Mouse (Mus musculus) intestine, postnatal 0 days (tissue): ENCODE measurements around the gene Ighmbp2. TPM values are rescaled to one million over a fixed set of nuclear protein-coding genes. Genes with fewer than 3 reads are reported as not detected.

Source experiments
- ATAC-seq: fragments of 200-750 bp; cut with Nextera tagmentation; 2 replicates; pipeline ENCODE4 v1.8.0; 2017; ENCODE audit warnings: mild to moderate bottlenecking, moderate TSS enrichment, moderate library complexity
- H3K27ac ChIP-seq: fragments of 300-500 bp; sonication (generic); 2 replicates; pipeline ENCODE4 v1.5.1; 2014; ENCODE audit warnings: mild to moderate bottlenecking, low read depth, low read length, moderate library complexity
- H3K27me3 ChIP-seq: fragments of 300-500 bp; sonication (generic); replicated peaks from 2 replicates; pipeline ENCODE4 v1.6.1; 2014; ENCODE audit warnings: low read length, mixed read lengths; ENCODE audit not compliant: control insufficient read depth, insufficient read depth
- H3K36me3 ChIP-seq: fragments of 300-500 bp; sonication (generic); 2 replicates; pipeline ENCODE4 v1.6.1; 2014; ENCODE audit warnings: mild to moderate bottlenecking, moderate library complexity; ENCODE audit not compliant: control insufficient read depth, insufficient read depth
- H3K4me1 ChIP-seq: fragments of 300-500 bp; sonication (generic); replicated peaks from 2 replicates; pipeline ENCODE4 v1.6.1; 2014; ENCODE audit warnings: antibody characterized with exemption, low read length, mixed read lengths; ENCODE audit not compliant: control insufficient read depth, insufficient read depth
- H3K4me2 ChIP-seq: fragments of 300-500 bp; sonication (generic); replicated peaks from 2 replicates; pipeline ENCODE4 v1.6.1; 2014; ENCODE audit warnings: low read depth, mild to moderate bottlenecking, moderate library complexity
- H3K4me3 ChIP-seq: fragments of 300-500 bp; sonication (generic); 2 replicates; pipeline ENCODE4 v1.5.1; 2014; ENCODE audit warnings: low read depth, low read length
- H3K9ac ChIP-seq: fragments of 300-500 bp; sonication (generic); 2 replicates; pipeline ENCODE4 v1.6.1; 2014; ENCODE audit warnings: mild to moderate bottlenecking, low read depth, low read length
- H3K9me3 ChIP-seq: fragments of 300-500 bp; sonication (generic); 2 replicates; pipeline ENCODE4 v1.6.1; 2016; ENCODE audit warnings: mixed run types; ENCODE audit not compliant: control insufficient read depth
- CTCF ChIP-seq: sonication (generic); IDR thresholded peaks from 2 replicates; pipeline ENCODE4 v1.5.1; 2016; ENCODE audit warnings: low read depth, mild to moderate bottlenecking, control low read depth, antibody characterized with exemption, moderate library complexity
- WGBS: fragments of 180-500 bp; shearing (Covaris S2); extraction: QIAGEN DNeasy Blood & Tissue Kit; methylation state at CpG from one replicate; pipeline ENCODE4 v1.1.7; 2014; 5-methylcytosine and 5-hydroxymethylcytosine counted together
- polyA plus RNA-seq: library from polyadenylated mRNA; unstranded; fragments of >200 nt; fragmentation: Nextera tagmentation; extraction: Ambion mirVana; gene quantifications from 2 replicates; pipeline ENCODE4 v1.2.1, GENCODE M21; 2015

Ighmbp2 gene
- polyA plus RNA-seq, 1 experiment from 2014 or later = 3.7 TPM

DNA sequence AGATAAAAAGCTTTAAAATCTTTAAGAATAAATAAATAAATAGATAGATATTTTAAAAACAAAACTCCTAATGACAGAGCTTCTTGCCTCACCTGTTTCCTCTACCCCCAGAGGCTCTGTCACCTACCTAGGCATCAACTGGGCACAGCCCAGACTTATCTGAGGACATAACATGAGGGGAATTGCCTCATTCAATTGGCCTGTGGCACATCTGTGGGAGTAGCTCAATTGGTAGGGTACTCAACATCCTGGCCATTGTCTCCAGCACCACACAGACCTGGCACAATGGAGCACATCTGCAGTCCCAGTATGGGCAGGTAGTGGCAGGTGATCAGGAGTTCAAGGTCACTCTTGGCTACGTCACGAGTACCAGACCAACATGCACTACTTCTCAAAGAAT lies 36.5 kb upstream of the Ighmbp2 start:
- H3K36me3 ChIP-seq = no peaks in the 10 kb centered on the region
- no peak for TF ChIP-seq CTCF
- H3K27ac ChIP-seq = peak overlapping the region; percentile 90
- no peak for ATAC-seq
- H3K4me1 ChIP-seq = peaks cover 13% of the 10 kb centered on the region; the same call in 1 of the 2 replicates
- no peak overlapping the region for H3K4me2 ChIP-seq
- WGBS = 39% methylated on average over 2 of the region's 2 CpGs
- no peak overlapping the region for H3K9ac ChIP-seq
- no peaks in the 10 kb centered on the region for H3K9me3 ChIP-seq
- H3K27me3 ChIP-seq = no peaks in the 10 kb centered on the region
- no peak overlapping the region for H3K4me3 ChIP-seq

- ATAC-seq = peak; percentile 79
- peak overlapping the region; percentile 17; the same call in 1 of the 2 replicates for H3K27ac ChIP-seq
- TF ChIP-seq CTCF = 0 out of 2 replicates have a peak, but pooled peaks have one; percentile 1
- no peak overlapping the region for H3K4me3 ChIP-seq
- H3K4me1 ChIP-seq = no peaks in the 10 kb centered on the region
- H3K9me3 ChIP-seq = no peaks in the 10 kb centered on the region
- H3K4me2 ChIP-seq = no peak overlapping the region; the same call in 1 of the 2 replicates
- no peaks in the 10 kb centered on the region for H3K36me3 ChIP-seq
- 48% methylated on average over 16 of the region's 16 CpGs for WGBS
- no peaks in the 10 kb centered on the region for H3K27me3 ChIP-seq
- H3K9ac ChIP-seq = no peak overlapping the region
Measured at GRCm38 (mm10) chr19:3307175-3307949, 24.5 kb upstream of the Ighmbp2 start.

DNA sequence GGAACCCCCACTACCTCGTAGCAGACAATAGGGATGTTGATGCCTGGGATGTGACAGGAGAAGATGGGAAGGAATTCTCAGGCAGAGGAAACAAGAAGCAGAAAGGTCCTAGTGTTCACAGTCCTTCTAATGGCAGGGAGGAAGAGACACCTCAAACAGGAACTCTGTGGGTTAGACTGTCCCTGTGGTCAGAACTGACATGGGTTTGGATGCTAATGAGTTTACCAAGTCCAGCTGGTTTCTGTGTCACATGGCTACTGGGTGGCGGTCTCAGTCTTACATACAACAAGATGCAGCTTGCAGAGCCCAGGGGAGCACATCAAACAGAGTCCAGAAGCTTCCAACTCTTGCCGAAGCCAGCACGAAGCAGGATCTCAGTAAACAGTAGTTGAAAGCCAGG lies 21.2 kb upstream of the Ighmbp2 start:
- 69% methylated on average over 4 of the region's 4 CpGs for WGBS
- no peak for ATAC-seq
- no peaks in the 10 kb centered on the region for H3K4me1 ChIP-seq
- no peaks in the 10 kb centered on the region for H3K36me3 ChIP-seq
- no peaks in the 10 kb centered on the region for H3K27me3 ChIP-seq
- no peak overlapping the region for H3K4me3 ChIP-seq
- no peaks in the 10 kb centered on the region for H3K9me3 ChIP-seq
- no peak for TF ChIP-seq CTCF
- H3K9ac ChIP-seq = no peak overlapping the region
- H3K4me2 ChIP-seq = no peak overlapping the region
- no peak overlapping the region for H3K27ac ChIP-seq

DNA sequence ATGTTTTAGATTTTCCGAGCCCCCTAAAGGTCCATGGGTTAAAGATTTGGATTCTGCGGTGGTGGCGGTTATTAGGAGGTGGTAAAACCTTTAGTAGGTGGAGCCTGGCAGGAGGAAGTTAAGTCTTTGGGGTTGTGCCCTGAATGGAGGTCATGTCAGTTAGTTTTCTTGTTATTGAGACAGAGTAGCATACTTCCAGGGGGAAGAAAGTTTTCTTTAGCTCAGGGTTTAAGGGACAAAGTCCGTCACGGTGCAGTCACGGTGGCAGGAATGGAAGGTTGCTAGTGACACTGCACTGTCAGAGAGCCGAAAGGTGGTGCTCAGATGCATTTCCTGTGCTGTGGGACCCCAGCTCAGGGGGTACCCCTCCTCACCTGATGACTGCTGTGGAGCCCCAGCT lies 15.0 kb upstream of the Ighmbp2 start:
- Histone ChIP-seq H3K27ac (peak overlapping the region; percentile 68), H3K4me3 (no peak overlapping the region), H3K36me3 (no peaks in the 10 kb centered on the region), H3K9ac (no peak overlapping the region), H3K27me3 (no peaks in the 10 kb centered on the region), H3K4me1 (peaks cover 10% of the 10 kb centered on the region; the same call in 1 of the 2 replicates), H3K9me3 (no peaks in the 10 kb centered on the region), H3K4me2 (peak overlapping the region; percentile 3)
- 48% methylated on average over 7 of the region's 7 CpGs for WGBS
- peak; percentile 86 for ATAC-seq
- TF ChIP-seq CTCF = no peak

- H3K36me3 ChIP-seq = no peaks in the 10 kb centered on the region
- no peaks in the 10 kb centered on the region for H3K9me3 ChIP-seq
- no peak overlapping the region for H3K4me3 ChIP-seq
- no peaks in the 10 kb centered on the region for H3K27me3 ChIP-seq
- H3K9ac ChIP-seq = no peak overlapping the region
- no peak for TF ChIP-seq CTCF
- ATAC-seq = peak; percentile 53
- peaks cover 10% of the 10 kb centered on the region; the same call in 1 of the 2 replicates for H3K4me1 ChIP-seq
- peak overlapping the region; percentile 68 for H3K27ac ChIP-seq
- peak overlapping the region; percentile 3; the same call in 1 of the 2 replicates for H3K4me2 ChIP-seq
Measured at GRCm38 (mm10) chr19:3297034-3297433, 14.2 kb upstream of the Ighmbp2 start.

- H3K4me1 ChIP-seq = peaks cover 10% of the 10 kb centered on the region; the same call in 1 of the 2 replicates
- peak overlapping the region; percentile 33 for H3K4me2 ChIP-seq
- no peaks in the 10 kb centered on the region for H3K27me3 ChIP-seq
- H3K9me3 ChIP-seq = no peaks in the 10 kb centered on the region
- peaks cover 11% of the 10 kb centered on the region for H3K36me3 ChIP-seq
- H3K9ac ChIP-seq = no peak overlapping the region
- WGBS = 39% methylated on average over 6 of the region's 6 CpGs
- peak; percentile 71 for ATAC-seq
- peak overlapping the region; percentile 64 for H3K27ac ChIP-seq
- no peak for TF ChIP-seq CTCF
- no peak overlapping the region for H3K4me3 ChIP-seq
Measured at GRCm38 (mm10) chr19:3295245-3295644, 12.4 kb upstream of the Ighmbp2 start.
